Mouse (Mus musculus) c-Kit-positive CD71-positive TER-119-positive erythroid progenitor cells, embryonic 14.5 days (primary cell): ENCODE measurements around the gene Fzd1.

ENCODE experiments used
- DNase-seq: peaks from one replicate; pipeline ENCODE4 v3.0.0-alpha.2; 2013; ENCODE audit warnings: low spot score

The Fzd1 gene

GRCm38 (mm10) chr5:4753161-4753560, 4.7 kb downstream of the Fzd1 start:
- DNase-seq = no peak

DNA sequence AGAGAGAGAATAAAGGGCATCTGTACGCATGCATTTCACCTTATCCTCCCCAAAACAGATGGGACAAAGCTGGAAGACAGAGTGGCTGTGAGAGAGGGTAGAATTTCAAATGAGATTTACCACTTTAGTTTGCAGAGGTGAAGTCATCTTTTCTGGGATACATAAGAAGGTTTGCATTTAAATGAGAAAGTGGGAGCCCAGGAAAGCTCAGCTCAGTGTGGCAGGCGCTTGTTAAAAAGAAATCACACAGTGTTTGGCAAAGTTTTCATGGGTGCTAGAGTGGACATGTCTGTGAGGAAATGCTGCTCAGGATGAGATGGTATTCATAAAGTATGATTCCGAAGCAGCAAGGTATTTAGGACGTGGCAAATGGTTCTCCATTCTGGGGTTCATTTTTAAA, 15.1 kb downstream of the Fzd1 start:
- DNase-seq = no peak

DNA sequence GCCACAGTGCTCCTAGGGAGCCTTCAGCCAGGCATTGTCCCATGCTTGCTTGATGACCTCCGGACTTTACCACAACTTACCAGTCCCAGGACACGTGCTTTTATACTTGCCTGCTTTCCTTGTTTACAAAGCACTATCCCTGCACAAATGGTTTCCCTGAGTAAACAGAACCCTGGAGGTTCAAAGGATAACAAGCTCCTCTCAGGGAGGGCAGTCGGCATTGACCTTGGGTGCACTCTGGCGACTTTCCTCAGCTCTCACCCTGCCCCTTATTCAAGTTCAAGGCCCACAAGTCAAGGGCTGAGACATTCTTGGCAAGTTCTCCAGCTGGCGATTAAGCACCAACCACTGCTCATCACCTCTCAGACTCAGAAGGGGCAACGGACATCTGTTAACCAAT, 20.8 kb downstream of the Fzd1 start:
- DNase-seq = no peak

DNA sequence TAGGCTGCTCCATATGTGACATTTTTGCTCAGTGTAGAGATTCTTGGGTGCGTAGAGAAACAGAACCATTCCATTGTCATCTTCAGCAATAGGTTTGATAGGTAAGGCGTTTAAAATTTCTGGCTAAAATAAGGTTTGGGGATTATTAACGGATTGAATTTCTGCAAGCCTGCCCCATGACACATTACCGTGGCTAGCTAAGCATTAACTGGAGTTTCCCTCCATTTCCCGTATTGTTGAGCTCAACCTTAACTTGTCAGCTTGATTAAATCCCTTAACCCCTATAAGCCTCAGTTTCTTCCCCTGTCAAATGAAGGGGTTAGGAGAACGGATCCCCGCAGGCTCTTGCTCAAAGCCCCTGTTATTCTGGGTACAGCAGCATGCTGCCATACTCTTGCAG, 22.4 kb downstream of the Fzd1 start:
- DNase-seq = no peak

DNA sequence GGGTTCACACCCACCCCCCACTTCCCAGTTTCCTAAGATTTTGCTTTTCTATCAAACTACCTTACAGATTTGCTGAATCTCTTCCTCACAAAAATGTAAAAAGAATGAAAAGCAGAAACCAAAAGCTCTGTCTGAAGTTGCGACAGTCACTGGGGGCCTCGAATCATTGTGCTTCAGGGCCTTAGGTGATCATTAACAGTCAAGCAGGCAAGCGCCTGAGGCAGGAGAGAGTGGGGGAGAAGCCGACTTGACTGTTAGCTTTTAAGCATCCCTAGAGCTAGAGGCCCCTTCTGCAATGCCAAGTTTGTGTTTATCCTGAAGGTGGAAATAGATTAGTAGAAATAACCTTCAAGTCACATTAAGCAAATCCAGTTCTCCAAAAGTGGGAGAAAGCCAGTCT, 24.6 kb downstream of the Fzd1 start:
- no peak for DNase-seq

GRCm38 (mm10) chr5:4732241-4733229, 25.3 kb downstream of the Fzd1 start:
- no peak for DNase-seq

DNA sequence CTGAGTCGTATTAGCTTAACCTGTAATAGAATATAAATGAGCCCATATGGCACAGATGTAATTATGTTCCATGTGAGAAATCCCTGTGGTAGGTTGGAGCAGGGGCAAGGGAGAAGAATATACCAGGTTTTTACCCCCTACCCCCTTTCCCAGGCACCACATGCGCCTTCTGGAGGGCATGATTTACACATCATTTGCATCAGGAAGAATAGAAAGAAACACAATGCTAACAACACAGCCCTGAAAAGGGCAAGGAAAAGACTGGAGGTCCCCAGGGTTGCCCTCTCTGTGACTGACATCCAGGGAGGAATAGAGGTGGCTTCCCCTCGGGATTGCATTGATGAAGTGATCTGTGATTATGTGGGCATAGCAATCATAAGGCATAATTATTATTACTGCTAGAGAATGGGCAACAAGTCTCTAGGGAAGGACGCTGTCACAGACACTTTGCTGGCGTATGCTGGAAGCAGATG, 26.1 kb downstream of the Fzd1 start:
- no peak for DNase-seq

GRCm38 (mm10) chr5:4731064-4731463, 26.8 kb downstream of the Fzd1 start:
- no peak for DNase-seq
